Mouse (Mus musculus) heart, postnatal 0 days (tissue): ENCODE measurements at regions not wholly inside any gene's neighbourhood (a gene's known extent, or its start where the extent isn't known, plus 50 kb on each side); places are given as distances from the start of the nearest gene placed in this dataset.
"Not testable (repeated sequence)": the region's sequence is repeated elsewhere in the genome, so short reads cannot be mapped to it uniquely, and the experiment has no call there.

Source experiments
- CTCF ChIP-seq: IDR thresholded peaks from 2 replicates; pipeline ENCODE4 v1.5.1; 2016; ENCODE audit warnings: antibody characterized with exemption, control low read depth, low read depth
- EP300 ChIP-seq: IDR thresholded peaks from 2 replicates; pipeline ENCODE4 v1.6.1; 2016; ENCODE audit warnings: antibody characterized with exemption, low read depth

DNA sequence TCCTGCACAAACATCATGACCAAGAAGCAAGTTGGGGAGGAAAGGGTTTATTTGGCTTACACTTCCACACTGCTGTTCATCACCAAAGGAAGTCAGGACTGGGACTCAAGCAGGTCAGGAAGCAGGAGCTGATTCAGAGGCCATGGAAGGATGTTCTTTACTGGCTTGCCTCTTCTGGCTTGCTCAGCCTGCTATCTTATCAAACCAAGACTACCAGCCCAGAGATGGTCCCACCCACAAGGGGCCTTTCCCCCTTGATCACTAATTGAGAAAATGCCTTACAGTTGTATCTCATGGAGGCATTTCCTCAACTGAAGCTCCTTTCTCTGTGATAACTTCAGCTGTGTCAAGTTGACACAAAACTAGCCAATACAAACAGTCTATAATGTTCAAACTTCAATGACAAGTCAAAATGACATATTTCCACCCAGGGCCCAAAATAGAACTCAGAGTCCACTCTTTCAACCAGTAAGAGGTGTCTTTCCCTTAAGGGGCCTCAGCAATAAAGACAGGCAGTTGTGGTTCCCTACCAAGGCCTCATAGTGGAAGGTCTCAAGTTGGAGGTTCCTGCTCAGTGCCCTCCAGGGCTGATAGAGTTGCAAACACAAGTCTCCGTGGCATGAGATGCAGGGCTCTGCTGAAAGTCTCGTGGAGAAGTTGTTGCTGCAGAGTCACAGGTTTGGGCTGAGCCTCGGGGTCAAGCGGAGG is 111.9 kb downstream of the Rchy1 start:
- TF ChIP-seq CTCF, EP300: not testable (repeated sequence)
